Comparison of ENCODE assay signal across 16 mouse cellular contexts in genomic region chr10:125498347-125498746, GRCm38 (mm10).
DNase-seq lines count a peak whose midpoint lies in the region; ATAC-seq and TF ChIP-seq lines count a peak whose summit lies in the region.
"Had no signal": no experiment of that assay in that cellular context is flagged by ENCODE, and none has a peak within 500 bp of the region (broad histone marks: within the 10 kb centered on the region; RNA-seq: fewer than 3 reads in every experiment).

No protein-coding gene starts in this region.

- 28% methylated on average over 1 of the region's 1 CpGs for WGBS in hindbrain, postnatal 0 days
- 39% methylated on average over 1 of the region's 1 CpGs for whole genome bisulfite sequencing in hindbrain, embryonic 11.5 days
- 30% methylated on average over 1 of the region's 1 CpGs for WGBS in liver, postnatal 0 days (ENCODE audit: insufficient replicate concordance)
- 15% methylated on average over 1 of the region's 1 CpGs for WGBS in liver, embryonic 12.5 days (ENCODE audit: insufficient replicate concordance)

- no peaks in the 10 kb centered on the region for H3K27me3 ChIP-seq in hindbrain, postnatal 0 days (ENCODE audit: insufficient read depth, low read length)
- H3K27me3 ChIP-seq in hindbrain, embryonic 11.5 days (ENCODE audit: control insufficient read depth, insufficient read depth, low read length) = no peaks in the 10 kb centered on the region
- no peaks in the 10 kb centered on the region for H3K27me3 ChIP-seq in liver, postnatal 0 days (ENCODE audit: insufficient read depth, low read length)
- H3K27me3 ChIP-seq in liver, embryonic 12.5 days (replicated peaks) = no peaks in the 10 kb centered on the region
- H3K27me3 ChIP-seq: embryonic facial prominence, embryonic 13.5 days; limb, embryonic 13.5 days; midbrain, embryonic 15.5 days; neural tube, embryonic 12.5 days had no signal

- no peak for ATAC-seq in hindbrain, postnatal 0 days
- ATAC-seq in hindbrain, embryonic 11.5 days (ENCODE audit: low FRiP score) = no peak
- no peak for ATAC-seq in liver, postnatal 0 days
- no peak for ATAC-seq in liver, embryonic 12.5 days
- ATAC-seq: midbrain, embryonic 15.5 days had no signal

- H3K9me3 ChIP-seq in hindbrain, postnatal 0 days (ENCODE audit: low read length) = no peaks in the 10 kb centered on the region
- no peaks in the 10 kb centered on the region for H3K9me3 ChIP-seq in hindbrain, embryonic 11.5 days (ENCODE audit: control insufficient read depth, low read length)
- no peaks in the 10 kb centered on the region for H3K9me3 ChIP-seq in liver, postnatal 0 days (ENCODE audit: low read length)
- H3K9me3 ChIP-seq in liver, embryonic 12.5 days (replicated peaks) = no peaks in the 10 kb centered on the region
- H3K9me3 ChIP-seq: embryonic facial prominence, embryonic 13.5 days; limb, embryonic 13.5 days; midbrain, embryonic 15.5 days; neural tube, embryonic 12.5 days had no signal

- no peak overlapping the region for H3K27ac ChIP-seq in hindbrain, postnatal 0 days
- no peak overlapping the region for H3K27ac ChIP-seq in hindbrain, embryonic 11.5 days (ENCODE audit: low read depth, low read length)
- H3K27ac ChIP-seq in liver, postnatal 0 days (ENCODE audit: low read depth) = no peak overlapping the region
- H3K27ac ChIP-seq in liver, embryonic 12.5 days = no peak overlapping the region
- H3K27ac ChIP-seq: embryonic facial prominence, embryonic 13.5 days; limb, embryonic 13.5 days; midbrain, embryonic 15.5 days; neural tube, embryonic 12.5 days had no signal

- no peaks in the 10 kb centered on the region for H3K4me1 ChIP-seq in hindbrain, postnatal 0 days (ENCODE audit: insufficient read depth, low read length)
- H3K4me1 ChIP-seq in hindbrain, embryonic 11.5 days (replicated peaks; ENCODE audit: control insufficient read depth, insufficient read depth, low read length) = no peaks in the 10 kb centered on the region
- no peaks in the 10 kb centered on the region for H3K4me1 ChIP-seq in liver, postnatal 0 days (ENCODE audit: insufficient read depth)
- no peaks in the 10 kb centered on the region for H3K4me1 ChIP-seq in liver, embryonic 12.5 days
- H3K4me1 ChIP-seq: embryonic facial prominence, embryonic 13.5 days; limb, embryonic 13.5 days; midbrain, embryonic 15.5 days; neural tube, embryonic 12.5 days had no signal

- H3K4me2 ChIP-seq in hindbrain, postnatal 0 days (ENCODE audit: low read depth, low read length) = no peak overlapping the region
- no peak overlapping the region for H3K4me2 ChIP-seq in hindbrain, embryonic 11.5 days (replicated peaks; ENCODE audit: low read depth, low read length)
- no peak overlapping the region for H3K4me2 ChIP-seq in liver, postnatal 0 days (ENCODE audit: low read depth, low read length)
- no peak overlapping the region for H3K4me2 ChIP-seq in liver, embryonic 12.5 days
- H3K4me2 ChIP-seq: embryonic facial prominence, embryonic 13.5 days; limb, embryonic 13.5 days; midbrain, embryonic 15.5 days; neural tube, embryonic 12.5 days had no signal

- no peak overlapping the region for H3K9ac ChIP-seq in hindbrain, postnatal 0 days (replicated peaks; ENCODE audit: low read length)
- no peak overlapping the region for H3K9ac ChIP-seq in hindbrain, embryonic 11.5 days (ENCODE audit: low read depth, low read length)
- no peak overlapping the region for H3K9ac ChIP-seq in liver, postnatal 0 days (replicated peaks)
- no peak overlapping the region for H3K9ac ChIP-seq in liver, embryonic 12.5 days
- H3K9ac ChIP-seq: embryonic facial prominence, embryonic 13.5 days; limb, embryonic 13.5 days; midbrain, embryonic 15.5 days; neural tube, embryonic 12.5 days had no signal

- no peak overlapping the region for H3K4me3 ChIP-seq in hindbrain, postnatal 0 days (ENCODE audit: low read length)
- no peak overlapping the region for H3K4me3 ChIP-seq in hindbrain, embryonic 11.5 days (ENCODE audit: low read depth, low read length)
- H3K4me3 ChIP-seq in liver, postnatal 0 days (ENCODE audit: low read depth, low read length) = no peak overlapping the region
- no peak overlapping the region for H3K4me3 ChIP-seq in liver, embryonic 12.5 days
- H3K4me3 ChIP-seq: embryonic facial prominence, embryonic 13.5 days; limb, embryonic 13.5 days; midbrain, embryonic 15.5 days; neural tube, embryonic 12.5 days had no signal

- DNase-seq in embryo, embryonic 10 days (ENCODE audit: low spot score) = peak; percentile 5
- DNase-seq in embryo, embryonic 9.5 days (ENCODE audit: extremely low spot score) = no peak
- peak; percentile 62 for DNase-seq in hindbrain, postnatal 0 days (ENCODE audit: low spot score)
- no peak for DNase-seq in hindbrain, embryonic 11.5 days (ENCODE audit: low spot score)
- no peak for DNase-seq in liver, postnatal 0 days
- peak; percentile 15 for DNase-seq in retina, postnatal 1 day
- DNase-seq in spleen, adult 12 weeks (ENCODE audit: low spot score) = no peak
- DNase-seq: adrenal gland, postnatal 25 days; heart, postnatal 4 days; kidney, adult 18-20 months; lung, postnatal 10 days had no signal

- no peak for TF ChIP-seq EP300 in liver, postnatal 0 days (IDR thresholded peaks at IDR 0.05; ENCODE audit: low read depth)

- TF ChIP-seq CTCF in hindbrain, postnatal 0 days (IDR thresholded peaks at IDR 0.05; ENCODE audit: low read depth) = peak; percentile 64
- peak; percentile 52 for TF ChIP-seq CTCF in liver, postnatal 0 days (IDR thresholded peaks at IDR 0.05; ENCODE audit: low read depth)

- H3K36me3 ChIP-seq in hindbrain, postnatal 0 days (ENCODE audit: insufficient read depth, low read length) = no peaks in the 10 kb centered on the region
- H3K36me3 ChIP-seq in hindbrain, embryonic 11.5 days (ENCODE audit: control insufficient read depth, insufficient read depth, low read length) = no peaks in the 10 kb centered on the region
- no peaks in the 10 kb centered on the region for H3K36me3 ChIP-seq in liver, postnatal 0 days (replicated peaks; ENCODE audit: insufficient read depth, low read length)
- H3K36me3 ChIP-seq in liver, embryonic 12.5 days = no peaks in the 10 kb centered on the region
- H3K36me3 ChIP-seq: embryonic facial prominence, embryonic 13.5 days; limb, embryonic 13.5 days; midbrain, embryonic 15.5 days; neural tube, embryonic 12.5 days had no signal

Comparison
In these comparisons a context has a peak if more than half of its experiments do, and no peak if none do; other contexts are left out.
1. DNase-seq: peak in embryo, embryonic 10 days (single experiment), hindbrain, postnatal 0 days (single experiment) and retina, postnatal 1 day (single experiment); none in embryo, embryonic 9.5 days (single experiment), hindbrain, embryonic 11.5 days (single experiment), liver, postnatal 0 days (single experiment) and spleen, adult 12 weeks (single experiment).